ENCODE assay signal across 9 mouse cellular contexts in genomic region chr5:115495618-115496017, GRCm38 (mm10). TPM values are rescaled to one million over a fixed set of nuclear protein-coding genes. Genes with fewer than 3 reads are reported as not detected.
"Had no signal": no experiment of that assay in that cellular context is flagged by ENCODE, and none has a peak within 500 bp of the region (broad histone marks: within the 10 kb centered on the region; RNA-seq: fewer than 3 reads in every experiment).

No protein-coding gene starts in this region.

RNA-seq across cellular contexts. Expression of gene Pla2g1b, which starts 29.6 kb away (rescaled TPM):
- total RNA-seq: megakaryocyte, adult 5-6 weeks; megakaryocyte-erythroid progenitor cell, adult 5-6 weeks; midbrain, postnatal 0 days; monocyte, adult 5-6 weeks; neutrophil, adult 5-6 weeks had no signal
- polyA plus RNA-seq: liver, embryonic 16.5 days; midbrain, embryonic 13.5 days; midbrain, embryonic 15.5 days; midbrain, postnatal 0 days; neural tube, embryonic 12.5 days had no signal
